Mouse (Mus musculus): ENCODE data around the gene Ovch2.

Ovch2 gene

GRCm38 (mm10) chr7:107745111-107745510 is 55.9 kb downstream of the Ovch2 start:
- DNase-seq (ENCODE audit: inconsistent age in 2 of 2, low spot score in 1 of 2), result no peak

- DNase-seq (ENCODE audit: inconsistent age in 2 of 2, low spot score in 1 of 2), result no peak
These were observed 56.6 kb downstream of the Ovch2 start for GRCm38 (mm10) chr7:107744454-107744853.

- no peak for DNase-seq (ENCODE audit: inconsistent age in 2 of 2, low spot score in 1 of 2)
These were observed 58.0 kb downstream of the Ovch2 start for GRCm38 (mm10) chr7:107742963-107743465.

- peak in 1 of 2 experiments; percentile 50 for DNase-seq (ENCODE audit: inconsistent age in 2 of 2, low spot score in 1 of 2)
These were observed 62.3 kb downstream of the Ovch2 start for GRCm38 (mm10) chr7:107738726-107739125.

GRCm38 (mm10) chr7:107733162-107733561 is 67.8 kb downstream of the Ovch2 start:
- no peak for DNase-seq (ENCODE audit: inconsistent age in 2 of 2, low spot score in 1 of 2)
